Mouse (Mus musculus) testis, adult 2 months (tissue): Measurements from ENCODE around the gene Il20rb. TPM values are rescaled to one million over a fixed set of nuclear protein-coding genes. Genes with fewer than 3 reads are reported as not detected.

Experiments used
- H3K27ac ChIP-seq: fragments of 200-500 bp; 2 replicates; pipeline ENCODE4 v1.5.1; 2012; ENCODE audit warnings: low read depth, low read length; ENCODE audit not compliant: control insufficient read depth, insufficient read depth
- H3K27me3 ChIP-seq: fragments of 200-500 bp; 2 replicates; pipeline ENCODE4 v1.6.1; 2012; ENCODE audit warnings: mild to moderate bottlenecking, low read length, moderate library complexity; ENCODE audit not compliant: control insufficient read depth, insufficient read depth
- H3K36me3 ChIP-seq: fragments of 200-500 bp; 2 replicates; pipeline ENCODE4 v1.6.1; 2012; ENCODE audit warnings: mild to moderate bottlenecking, low read length; ENCODE audit not compliant: control insufficient read depth, insufficient read depth
- H3K4me1 ChIP-seq: fragments of 200-500 bp; 2 replicates; pipeline ENCODE4 v1.6.1; 2012; ENCODE audit warnings: low read length; ENCODE audit not compliant: control insufficient read depth, insufficient read depth
- H3K4me3 ChIP-seq: fragments of 200-500 bp; 2 replicates; pipeline ENCODE4 v1.5.1; 2012; ENCODE audit warnings: low read depth, mild to moderate bottlenecking, low read length, moderate library complexity, mixed read lengths; ENCODE audit not compliant: control insufficient read depth
- CTCF ChIP-seq: fragments of 200-500 bp; IDR thresholded peaks from 2 replicates; pipeline ENCODE4 v1.5.1; 2012; ENCODE audit warnings: low read depth, mild to moderate bottlenecking, inconsistent platforms, low read length, moderate library complexity; ENCODE audit not compliant: control insufficient read depth, insufficient read depth, insufficient replicate concordance
- POLR2A ChIP-seq: fragments of 200-500 bp; IDR thresholded peaks from 2 replicates; pipeline ENCODE4 v1.6.1; 2012; ENCODE audit warnings: low read depth, mild to moderate bottlenecking, inconsistent platforms, low read length, moderate library complexity; ENCODE audit not compliant: control insufficient read depth
- polyA plus RNA-seq: library from polyadenylated mRNA; depleted of rRNA; stranded (reverse); fragments of >200 nt; gene quantifications from 2 replicates; pipeline ENCODE4 v1.2.3, GENCODE M21; 2012

The Il20rb gene
- polyA plus RNA-seq, 1 experiment, result 2.1 TPM

- Histone ChIP-seq H3K4me1 (no peaks in the 10 kb centered on the region), H3K4me3 (no peak overlapping the region), H3K36me3 (no peaks in the 10 kb centered on the region), H3K27ac (no peak overlapping the region), H3K27me3 (no peaks in the 10 kb centered on the region)
- TF ChIP-seq POLR2A (no peak), CTCF (no peak)
Observed at GRCm38 (mm10) chr9:100520586-100520985, 34.0 kb upstream of the Il20rb start.

DNA sequence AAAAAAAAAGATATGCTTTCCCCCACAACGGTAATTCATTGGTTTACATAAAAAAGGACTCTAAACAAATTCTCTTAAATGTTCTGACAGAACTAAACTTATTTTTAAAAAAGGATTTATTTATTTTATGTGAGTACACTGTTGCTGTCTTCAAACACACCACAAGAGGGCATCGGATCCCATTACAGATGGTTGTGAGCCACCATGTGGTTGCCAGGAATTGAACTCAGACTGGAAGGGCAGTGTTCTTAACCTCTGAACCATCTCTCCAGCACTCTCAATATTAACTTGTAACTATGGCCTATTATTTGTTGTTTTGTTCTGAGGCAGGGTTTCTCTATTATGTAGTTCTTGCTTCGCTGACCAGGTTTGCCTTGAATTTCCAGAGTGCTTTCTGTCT, 33.4 kb upstream of the Il20rb start:
- no peak overlapping the region for H3K4me3 ChIP-seq
- H3K36me3 ChIP-seq, result no peaks in the 10 kb centered on the region
- H3K4me1 ChIP-seq, result no peaks in the 10 kb centered on the region
- TF ChIP-seq POLR2A (no peak), CTCF (no peak)
- no peak overlapping the region for H3K27ac ChIP-seq
- no peaks in the 10 kb centered on the region for H3K27me3 ChIP-seq

- H3K4me1 ChIP-seq, result no peaks in the 10 kb centered on the region
- no peaks in the 10 kb centered on the region for H3K36me3 ChIP-seq
- TF ChIP-seq CTCF (no peak), POLR2A (no peak)
- no peak overlapping the region for H3K27ac ChIP-seq
- no peak overlapping the region for H3K4me3 ChIP-seq
- no peaks in the 10 kb centered on the region for H3K27me3 ChIP-seq
Observed at GRCm38 (mm10) chr9:100507581-100507980, 21.0 kb upstream of the Il20rb start.

- no peaks in the 10 kb centered on the region for H3K27me3 ChIP-seq
- H3K4me3 ChIP-seq, result no peak overlapping the region
- no peaks in the 10 kb centered on the region for H3K36me3 ChIP-seq
- H3K27ac ChIP-seq, result no peak overlapping the region
- no peaks in the 10 kb centered on the region for H3K4me1 ChIP-seq
- TF ChIP-seq CTCF, result no peak
- no peak for TF ChIP-seq POLR2A
Observed at GRCm38 (mm10) chr9:100506652-100507051, 20.1 kb upstream of the Il20rb start.

- no peaks in the 10 kb centered on the region for H3K27me3 ChIP-seq
- no peak overlapping the region for H3K27ac ChIP-seq
- TF ChIP-seq POLR2A (no peak), CTCF (no peak)
- no peaks in the 10 kb centered on the region for H3K36me3 ChIP-seq
- H3K4me3 ChIP-seq, result no peak overlapping the region
- no peaks in the 10 kb centered on the region for H3K4me1 ChIP-seq
Observed at GRCm38 (mm10) chr9:100505498-100505897, 18.9 kb upstream of the Il20rb start.

- no peaks in the 10 kb centered on the region for H3K36me3 ChIP-seq
- H3K27ac ChIP-seq, result no peak overlapping the region
- no peaks in the 10 kb centered on the region for H3K4me1 ChIP-seq
- TF ChIP-seq CTCF (no peak), POLR2A (no peak)
- no peaks in the 10 kb centered on the region for H3K27me3 ChIP-seq
- no peak overlapping the region for H3K4me3 ChIP-seq
Observed at GRCm38 (mm10) chr9:100493611-100494261, 7.1 kb upstream of the Il20rb start.

DNA sequence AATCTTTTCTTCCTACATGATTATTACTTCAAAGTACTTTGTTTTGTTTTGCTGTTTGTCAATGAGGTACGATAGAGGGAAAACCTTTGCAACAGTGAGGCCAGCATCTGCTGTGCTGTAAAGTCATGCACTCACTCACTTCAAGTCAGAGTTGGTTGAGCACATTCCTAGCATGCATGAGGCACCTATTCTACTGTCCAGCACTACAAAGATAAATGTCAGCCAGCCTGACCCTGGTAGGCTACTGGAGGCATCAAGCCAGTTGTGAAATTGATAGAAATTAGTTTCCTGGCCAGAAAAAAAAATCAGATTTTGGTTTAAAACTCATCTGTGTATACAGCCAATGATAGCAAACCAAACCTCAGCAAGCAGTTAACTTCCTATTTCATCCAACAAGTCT, 4.8 kb upstream of the Il20rb start:
- no peak for TF ChIP-seq POLR2A
- no peak for TF ChIP-seq CTCF
- Histone ChIP-seq H3K4me3 (no peak overlapping the region), H3K27me3 (no peaks in the 10 kb centered on the region)

More for the DNA sequence above, 4.8 kb upstream of the Il20rb start:
- H3K27ac ChIP-seq, result no peak overlapping the region
- no peaks in the 10 kb centered on the region for H3K36me3 ChIP-seq
- no peaks in the 10 kb centered on the region for H3K4me1 ChIP-seq
